Mouse (Mus musculus) MEL (cell line): Measurements from ENCODE around the gene Adm.

ENCODE experiments used
- CTCF ChIP-seq, 3 experiments: IDR thresholded peaks in 2 of 3; conservative IDR thresholded peaks in 1 of 3; 2 replicates each; pipeline ENCODE4 v1.5.1; 2011 to 2012; ENCODE audit warnings: low read length in 3 of 3, low read depth in 2 of 3, mild to moderate bottlenecking in 2 of 3, improper control_type of control experiment in 1 of 3, inconsistent platforms in 1 of 3, mixed read lengths in 1 of 3, moderate library complexity in 1 of 3; ENCODE audit not compliant: control insufficient read depth in 1 of 3, insufficient read depth in 1 of 3, poor library complexity in 1 of 3, severe bottlenecking in 1 of 3
- NELFE ChIP-seq: IDR thresholded peaks from 2 replicates; pipeline ENCODE4 v1.6.1; 2011; ENCODE audit warnings: low read depth, low read length, improper control_type of control experiment
- POLR2A ChIP-seq, 2 experiments: IDR thresholded peaks; 2 replicates each; pipeline ENCODE4 v1.6.1; 2011 to 2012; ENCODE audit warnings: low read length in 2 of 2, mild to moderate bottlenecking in 2 of 2, control low read depth in 1 of 2, improper control_type of control experiment in 1 of 2, low read depth in 1 of 2, moderate library complexity in 1 of 2; ENCODE audit not compliant: control insufficient read depth in 1 of 2, insufficient read depth in 1 of 2, poor library complexity in 1 of 2

- TF ChIP-seq CTCF (IDR thresholded peaks at IDR 0.05 in 2 of 3, conservative IDR thresholded peaks at IDR 0.05 in 1 of 3; ENCODE audit: control insufficient read depth in 1 of 3, insufficient read depth in 1 of 3, low read depth in 2 of 3, low read length in 3 of 3, poor library complexity in 1 of 3, severe bottlenecking in 1 of 3) (no peak), POLR2A (IDR thresholded peaks at IDR 0.05; ENCODE audit: control insufficient read depth in 1 of 2, insufficient read depth in 1 of 2, low read depth in 1 of 2, low read length in 2 of 2, poor library complexity in 1 of 2) (no peak), NELFE (no peak)
These were observed 12.3 kb upstream of the Adm start for GRCm38 (mm10) chr7:110615151-110615631.
